Mouse (Mus musculus) heart, embryonic 15.5 days (tissue): Measurements from ENCODE around the gene Uqcr10. TPM values are rescaled to one million over a fixed set of nuclear protein-coding genes. Genes with fewer than 3 reads are reported as not detected.

Experiments
- polyA plus RNA-seq: library from polyadenylated mRNA; unstranded; fragments of >200 nt; fragmentation: Nextera tagmentation; extraction: Ambion mirVana; gene quantifications from 2 replicates; pipeline ENCODE4 v1.2.1, GENCODE M21; 2015

The Uqcr10 gene
- polyA plus RNA-seq, 1 experiment from 2014 or later = 2,078 TPM

Other genes starting within 250 kb of the Uqcr10 start
- gene Mtmr3, start 109.5 kb downstream of the Uqcr10 start, polyA plus RNA-seq = 18.9 and 24.1 TPM in 2 replicates
- gene Gm11032, start 84.3 kb downstream of the Uqcr10 start, polyA plus RNA-seq = not detected in 2 replicates
- gene Ascc2, start 66.6 kb downstream of the Uqcr10 start, polyA plus RNA-seq = 17.7 and 23.3 TPM in 2 replicates
- gene Zmat5, start 336 bp upstream of the Uqcr10 start, polyA plus RNA-seq = 52.7 and 56.2 TPM in 2 replicates
- gene Cabp7, start 42.4 kb upstream of the Uqcr10 start, polyA plus RNA-seq = 0.05 and 0.09 TPM in 2 replicates
- 39.3 and 43.8 TPM in 2 replicates for gene Nf2, start 145.2 kb upstream of the Uqcr10 start, polyA plus RNA-seq
- 20.7 and 29.3 TPM in 2 replicates for gene Nipsnap1, start 169.6 kb upstream of the Uqcr10 start, polyA plus RNA-seq
- gene Thoc5, start 191.0 kb upstream of the Uqcr10 start, polyA plus RNA-seq = 18.9 and 22.5 TPM in 2 replicates
- 0.13 and 0.60 TPM in 2 replicates for gene Nefh, start 243.7 kb upstream of the Uqcr10 start, polyA plus RNA-seq